Mouse (Mus musculus) kidney, adult 10 weeks (tissue): ENCODE measurements around the gene Lrp8. TPM values are rescaled to one million over a fixed set of nuclear protein-coding genes. Genes with fewer than 3 reads are reported as not detected.

Experiments used
- polyA plus RNA-seq: library from polyadenylated mRNA; stranded (reverse); fragments of 350-450 nt; fragmentation: Illumina TruSeq; extraction: RNeasy Lipid Tissue Mini Kit (QIAGEN cat#74804); gene quantifications from one replicate; pipeline ENCODE4 v1.2.3, GENCODE M21; 2014; ENCODE audit warnings: low read depth, low replicate concordance

The Lrp8 gene
- polyA plus RNA-seq: 2.3 TPM

DNA sequence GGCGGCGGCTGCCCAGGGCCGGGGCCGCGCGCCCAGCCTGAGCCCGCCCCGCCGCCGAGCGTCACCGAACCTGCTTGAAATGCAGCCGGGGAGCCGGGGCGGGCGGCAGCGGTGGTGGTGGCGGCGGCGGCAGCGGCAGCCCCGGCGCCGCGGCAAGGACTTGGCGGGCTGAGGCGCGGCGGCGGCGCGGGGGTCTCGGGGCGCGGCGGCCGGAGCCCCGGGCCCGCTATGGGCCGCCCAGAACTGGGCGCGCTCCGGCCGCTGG is at the start of gene Lrp8:
Gene Lrp8 (plus strand): TSS at position 77 of the 265 bp plus-strand sequence.

DNA sequence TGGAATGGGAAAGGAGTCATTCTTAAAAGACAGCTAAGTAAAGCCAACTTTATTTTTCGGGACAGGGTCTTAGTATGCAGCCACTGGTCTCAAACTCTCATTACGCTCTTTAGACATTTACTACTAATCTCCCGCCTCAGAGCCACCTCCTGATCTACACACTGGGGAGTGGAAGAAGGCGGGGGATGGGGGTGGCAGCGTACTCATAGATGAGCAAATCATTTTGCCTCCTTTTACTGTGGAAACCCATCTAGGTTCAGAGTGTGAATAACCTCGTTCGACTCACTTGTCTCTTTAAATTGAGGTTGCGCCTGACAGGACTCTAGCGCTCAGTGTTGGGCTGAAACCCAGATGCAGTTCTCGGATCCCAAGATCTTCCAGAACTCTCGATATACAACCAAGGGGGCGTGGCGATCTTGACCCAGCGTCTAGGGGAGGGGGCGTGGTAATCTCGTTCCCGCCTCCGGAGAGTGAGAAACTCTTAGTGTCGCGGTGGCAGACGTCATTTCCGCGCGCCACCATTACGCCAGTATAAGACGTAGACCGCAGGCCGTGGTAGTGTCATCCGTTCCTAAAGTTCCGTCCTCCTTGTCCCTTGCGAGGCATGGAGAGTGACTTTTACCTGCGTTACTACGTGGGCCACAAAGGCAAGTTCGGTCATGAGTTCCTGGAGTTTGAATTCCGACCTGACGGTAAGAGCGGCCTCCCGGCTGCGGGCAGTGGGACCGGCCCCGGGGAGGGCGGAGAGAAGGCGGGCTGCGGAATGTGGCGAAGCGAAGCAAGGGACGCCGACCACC is 77.4 kb downstream of the Lrp8 start, which contains the start of gene Magoh:
Gene Magoh (plus strand): TSS at position 502 of the 797 bp plus-strand sequence.

GRCm38 (mm10) chr4:107889731-107890432 is 87.8 kb downstream of the Lrp8 start, which contains the start of gene 0610037L13Rik:
Gene 0610037L13Rik, plus strand, starts transcription at chr4:107889813.

DNA sequence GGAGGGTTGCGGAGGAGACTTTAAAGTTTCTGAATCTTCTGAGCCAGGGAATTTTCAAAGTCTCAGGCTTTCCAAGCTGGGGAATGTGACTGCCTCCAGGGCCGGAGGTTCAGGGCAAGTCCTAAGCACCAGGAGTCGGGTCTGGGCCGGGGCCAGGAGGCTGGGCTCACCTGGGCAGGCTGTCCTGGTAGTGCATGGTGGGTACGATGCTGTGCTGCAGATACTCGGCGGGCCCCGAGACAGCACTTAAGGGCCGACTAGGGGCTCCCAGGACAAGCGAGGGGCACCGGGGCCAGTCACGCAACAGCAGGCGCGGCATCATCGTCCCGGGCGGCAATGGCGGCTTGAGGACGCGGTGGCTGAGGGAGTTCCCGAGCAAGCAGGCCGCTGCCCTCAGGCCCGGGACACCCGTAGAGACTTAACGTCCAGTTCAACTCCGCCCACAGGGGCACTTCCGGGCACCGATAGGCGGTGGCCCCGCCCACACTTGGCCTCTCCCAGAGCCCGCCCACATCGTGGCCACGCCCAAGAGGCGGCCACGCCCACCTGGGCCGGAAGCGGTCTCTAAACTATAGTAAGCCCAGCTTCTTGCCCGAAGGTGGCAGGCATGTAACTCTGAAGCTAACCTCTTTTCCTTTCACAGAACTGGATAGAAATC is 121.2 kb downstream of the Lrp8 start, which contains the start of gene Cpt2:
Gene Cpt2 (minus strand): TSS at position 466 of the 658 bp plus-strand sequence.

Other genes starting within 250 kb of the Lrp8 start
- gene Dmrtb1, start 118.0 kb upstream of the Lrp8 start, polyA plus RNA-seq: not detected
- gene Magoh, start 77.5 kb downstream of the Lrp8 start, polyA plus RNA-seq: 119 TPM
- gene 0610037L13Rik, start 87.6 kb downstream of the Lrp8 start, polyA plus RNA-seq: 10.5 TPM
- gene Cpt2, start 121.3 kb downstream of the Lrp8 start, polyA plus RNA-seq: 227 TPM
- not detected for gene Slc1a7, start 166.1 kb downstream of the Lrp8 start, polyA plus RNA-seq